Mouse (Mus musculus) T-cell, adult 66 days (primary cell): Measurements from ENCODE around the gene Pln. TPM values are rescaled to one million over a fixed set of nuclear protein-coding genes. Genes with fewer than 3 reads are reported as not detected.

Experiments used
- total RNA-seq, 2 experiments: library from RNA; stranded (reverse); gene quantifications; 3 replicates in 1 of 2; 4 replicates in 1 of 2; pipeline ENCODE4 v1.2.4; 2023

The Pln gene
- not detected for total RNA-seq

GRCm38 (mm10) chr10:53337162-53337923 is at the start of gene Pln:
Gene Pln (plus strand): TSS chr10:53337667.

GRCm38 (mm10) chr10:53379709-53380106 is 42.2 kb downstream of the Pln start, which contains the start of gene Cep85l:
Gene Cep85l (minus strand): TSS chr10:53379947.

Other genes starting within 250 kb of the Pln start
- 10 to 100 TPM; 22.5 to 25.0 TPM for gene Cep85l, start 42.3 kb downstream of the Pln start, total RNA-seq